Mouse (Mus musculus): ENCODE data around the gene Cdhr4. TPM values are rescaled to one million over a fixed set of nuclear protein-coding genes. Genes with fewer than 3 reads are reported as not detected.
A peak's percentile ranks its signal among the peaks of the same experiment; 100 is the strongest.

The Cdhr4 gene
- total RNA-seq, 2 experiments from 2014 or later = 2.2 TPM; not detected in 1

GRCm38 (mm10) chr9:107971690-107972541 is 20.4 kb upstream of the Cdhr4 start:
- intact Hi-C loops (cut with DNase I) = no loop called here
- DNase-seq (ENCODE audit: extremely low spot score in 1 of 2, low spot score in 2 of 2) = no peak

- intact Hi-C loops (cut with DNase I) = no loop called here
These were observed 17.7 kb upstream of the Cdhr4 start for GRCm38 (mm10) chr9:107974491-107975171.

GRCm38 (mm10) chr9:107975399-107976386 is 16.6 kb upstream of the Cdhr4 start, which contains the start of gene Uba7:
Gene Uba7, plus strand, starts transcription at chr9:107975505.
- DNase-seq (ENCODE audit: extremely low spot score in 1 of 2, low spot score in 2 of 2) = no peak
- intact Hi-C loops (cut with DNase I) = no loop called here

More at GRCm38 (mm10) chr9:107974491-107975171, 17.7 kb upstream of the Cdhr4 start:
- no peak for DNase-seq (ENCODE audit: extremely low spot score in 1 of 2, low spot score in 2 of 2)

GRCm38 (mm10) chr9:107978815-107979214 is 13.5 kb upstream of the Cdhr4 start:
- intact Hi-C loops (cut with DNase I) = no loop called here
- no peak for DNase-seq (ENCODE audit: extremely low spot score in 1 of 2, low spot score in 2 of 2)

- DNase-seq (ENCODE audit: extremely low spot score in 1 of 2, low spot score in 2 of 2) = peak in 1 of 2 experiments; percentile 52
These were observed 10.4 kb upstream of the Cdhr4 start for GRCm38 (mm10) chr9:107981684-107982605.

GRCm38 (mm10) chr9:107982681-107983346 is 9.5 kb upstream of the Cdhr4 start, which contains the start of gene Gm20661:
Gene Gm20661, plus strand, starts transcription at chr9:107983058.
- intact Hi-C loops (cut with DNase I) = no loop called here
- peak in 1 of 2 experiments; percentile 91 for DNase-seq (ENCODE audit: extremely low spot score in 1 of 2, low spot score in 2 of 2)

More at GRCm38 (mm10) chr9:107981684-107982605, 10.4 kb upstream of the Cdhr4 start:
- intact Hi-C loops (cut with DNase I) = no loop called here

GRCm38 (mm10) chr9:107983421-107983890 is 8.8 kb upstream of the Cdhr4 start:
- DNase-seq (ENCODE audit: extremely low spot score in 1 of 2, low spot score in 2 of 2) = peak in 1 of 2 experiments; percentile 95
- intact Hi-C loops (cut with DNase I) = no loop called here

GRCm38 (mm10) chr9:107984052-107984753 is 8.1 kb upstream of the Cdhr4 start:
- intact Hi-C loops (cut with DNase I) = no loop called here
- no peak for DNase-seq (ENCODE audit: extremely low spot score in 1 of 2, low spot score in 2 of 2)

- intact Hi-C loops (cut with DNase I) = no loop called here
- DNase-seq (ENCODE audit: extremely low spot score in 1 of 2, low spot score in 2 of 2) = no peak
These were observed 7.6 kb upstream of the Cdhr4 start for GRCm38 (mm10) chr9:107984754-107985055.

GRCm38 (mm10) chr9:107985131-107986119 is 6.9 kb upstream of the Cdhr4 start, which contains the start of gene Inka1:
Gene Inka1, minus strand, starts transcription at chr9:107985879.
- intact Hi-C loops (cut with DNase I) = loop anchor here (1.0 kb wide), 1 partner anchor 22 kb away; no protein-coding TSS in a partner anchor
- DNase-seq (ENCODE audit: extremely low spot score in 1 of 2, low spot score in 2 of 2) = peak in 1 of 2 experiments; percentile 94

- peak; percentile 72 to 89 for DNase-seq (ENCODE audit: extremely low spot score in 1 of 2, low spot score in 2 of 2)
- intact Hi-C loops (cut with DNase I) = loop anchor here (1.0 kb wide), 1 partner anchor 23 kb away; no protein-coding TSS in a partner anchor
These were observed 5.9 kb upstream of the Cdhr4 start for GRCm38 (mm10) chr9:107986376-107986775.

- no peak for DNase-seq (ENCODE audit: extremely low spot score in 1 of 2, low spot score in 2 of 2)
- intact Hi-C loops (cut with DNase I) = no loop called here
These were observed 4.3 kb upstream of the Cdhr4 start for GRCm38 (mm10) chr9:107987950-107988349.

GRCm38 (mm10) chr9:107993013-107993412 is 716 bp downstream of the Cdhr4 start:
- DNase-seq (ENCODE audit: extremely low spot score in 1 of 2, low spot score in 2 of 2) = no peak
- intact Hi-C loops (cut with DNase I) = no loop called here

GRCm38 (mm10) chr9:107994464-107994863 is 2.2 kb downstream of the Cdhr4 start:
- intact Hi-C loops (cut with DNase I) = no loop called here
- no peak for DNase-seq (ENCODE audit: extremely low spot score in 1 of 2, low spot score in 2 of 2)

- intact Hi-C loops (cut with DNase I) = no loop called here
- DNase-seq (ENCODE audit: extremely low spot score in 1 of 2, low spot score in 2 of 2) = no peak
These were observed 3.2 kb downstream of the Cdhr4 start for GRCm38 (mm10) chr9:107995513-107995912.
